Mouse (Mus musculus): ENCODE data around the gene Wnt3.

GRCm38 (mm10) chr11:103858760-103859159 is 84.8 kb downstream of the Wnt3 start:
- TF ChIP-seq CTCF (IDR thresholded peaks at IDR 0.05; ENCODE audit: low read depth, low read length), result no peak
- TF ChIP-seq POLR2A (IDR thresholded peaks at IDR 0.05; ENCODE audit: insufficient read depth, low read length), result no peak
- no peak for TF ChIP-seq EP300 (IDR thresholded peaks at IDR 0.05; ENCODE audit: insufficient read depth, low read depth, low read length)

Measured in ES-Bruce4 (cell line).